Mouse (Mus musculus) ovary, postnatal 14 days (tissue): Measurements from ENCODE around the gene Gale.
A peak's percentile ranks its signal among the peaks of the same experiment; 100 is the strongest.
"Not testable (repeated sequence)": the region's sequence is repeated elsewhere in the genome, so short reads cannot be mapped to it uniquely, and the experiment has no call there.

ENCODE experiments used
- DNase-seq: peaks from one replicate; pipeline ENCODE4 v3.0.0; 2022; ENCODE audit warnings: low spot score

The Gale gene

DNA sequence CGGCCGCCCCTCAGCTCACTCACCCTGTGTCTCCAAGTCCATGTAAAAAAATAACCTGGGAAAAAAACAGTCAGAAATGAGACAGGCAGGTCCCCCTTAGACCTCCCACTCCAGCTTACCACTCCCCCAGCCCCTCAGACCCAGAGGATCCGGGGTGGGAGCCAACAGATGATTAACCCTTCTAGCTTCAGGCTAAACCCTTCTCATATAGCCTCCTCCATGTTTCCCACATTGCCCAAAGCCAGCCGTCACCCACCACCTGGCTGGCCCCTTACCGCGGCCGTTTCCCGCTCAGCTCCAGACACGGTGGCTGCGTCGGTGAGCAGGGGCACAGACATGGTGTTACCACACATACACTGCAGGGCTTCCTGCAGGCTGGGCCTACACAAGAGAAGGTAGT lies 7.1 kb downstream of the Gale start:
- no peak for DNase-seq

DNA sequence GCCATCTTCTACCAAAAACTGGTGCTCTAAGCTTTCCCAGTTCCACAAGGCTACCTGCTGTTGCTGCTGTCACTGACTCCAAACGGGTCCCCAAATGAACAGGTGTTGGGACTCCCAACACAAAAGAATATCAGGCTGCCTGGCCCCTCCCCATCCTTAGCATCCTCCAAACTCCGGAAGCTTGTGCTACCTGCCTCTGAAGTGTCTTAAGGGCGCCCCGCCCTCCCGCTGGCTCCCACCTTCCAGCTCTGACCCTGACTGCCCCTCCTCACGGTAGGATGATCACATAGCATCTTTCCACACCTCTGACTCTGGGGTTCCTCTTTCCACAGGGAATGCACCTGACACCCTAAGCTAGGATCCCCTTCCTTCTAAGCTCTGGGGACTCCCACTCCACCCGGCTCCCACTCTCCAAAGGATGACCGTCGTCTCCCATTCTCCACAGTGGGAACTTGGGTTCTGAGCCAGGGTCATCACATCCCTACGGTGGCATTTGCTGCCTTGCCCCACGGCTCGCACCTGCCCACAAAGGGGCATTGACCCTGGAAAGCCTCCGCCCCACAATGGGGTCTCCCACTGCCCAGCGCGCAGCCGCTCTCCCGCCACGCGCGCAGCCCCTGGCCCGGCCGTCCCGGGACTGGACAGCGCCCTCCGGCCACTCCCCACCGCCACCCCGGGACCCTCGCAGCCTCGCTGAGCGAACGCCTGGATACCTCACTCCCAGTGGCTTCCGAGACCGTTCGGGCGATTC lies 8.5 kb downstream of the Gale start:
- no peak for DNase-seq

DNA sequence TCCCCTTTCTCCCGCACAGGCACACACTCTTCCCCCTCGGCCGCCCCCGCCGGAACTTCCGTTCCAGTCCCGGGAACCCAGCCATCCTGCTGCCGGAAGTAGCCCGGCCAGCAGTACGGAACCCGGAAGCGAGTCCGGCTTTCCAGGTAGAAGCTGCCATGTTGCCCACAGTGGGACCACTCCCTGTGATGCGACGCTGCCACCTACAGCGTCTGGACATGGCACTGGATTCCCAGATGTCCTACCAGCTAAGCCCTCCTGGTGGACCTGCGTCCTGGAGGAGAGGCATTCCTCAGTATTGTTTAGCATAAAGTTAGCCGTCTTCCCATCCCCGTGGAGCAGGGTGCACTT lies 9.0 kb downstream of the Gale start, which contains the start of gene Lypla2:
Gene Lypla2, minus strand, starts transcription at position 71 of the 351 bp plus-strand sequence.
- DNase-seq: peak; percentile 89

DNA sequence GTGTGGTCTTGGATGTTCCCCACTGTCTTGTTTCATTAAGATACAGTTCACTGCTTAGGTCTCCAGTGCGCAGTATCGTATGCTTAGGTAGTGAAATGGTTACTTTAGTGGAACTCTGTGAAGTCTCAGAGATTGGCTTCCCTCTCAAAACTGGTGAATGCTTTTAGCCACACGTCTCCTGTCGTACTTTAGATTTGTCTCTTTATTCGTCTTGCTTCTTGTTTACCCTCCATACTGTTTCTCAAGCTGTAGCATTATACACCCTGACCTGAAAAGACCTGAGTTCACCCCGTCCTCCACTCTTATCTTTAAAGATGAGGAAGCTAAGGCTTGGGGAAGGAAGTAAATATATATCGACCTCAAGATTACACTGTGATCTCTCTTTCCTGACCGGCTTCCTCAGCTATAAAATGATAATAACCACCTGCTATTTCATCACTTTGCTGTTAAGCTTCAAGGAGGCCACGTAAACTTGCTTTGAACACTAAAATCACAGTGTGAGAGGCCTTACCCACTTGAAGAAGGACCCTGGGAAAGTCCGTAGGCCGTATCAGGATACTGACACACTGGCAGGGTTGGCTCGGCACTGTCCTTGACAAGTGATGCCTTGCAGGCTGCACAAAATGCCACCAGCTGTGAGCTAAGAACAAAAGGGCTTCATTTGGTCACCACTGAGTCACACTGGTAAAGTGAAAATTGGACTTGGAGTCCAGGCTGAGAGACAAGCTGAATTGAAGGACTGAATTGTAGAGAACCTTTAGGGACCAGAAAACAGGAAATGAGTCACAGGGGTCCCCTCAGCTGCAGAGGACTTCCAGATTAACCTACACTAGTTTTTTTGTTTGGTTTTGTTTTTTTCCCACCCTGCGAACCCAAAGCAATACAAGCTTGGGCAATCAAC lies 9.6 kb downstream of the Gale start:
- DNase-seq: no peak

DNA sequence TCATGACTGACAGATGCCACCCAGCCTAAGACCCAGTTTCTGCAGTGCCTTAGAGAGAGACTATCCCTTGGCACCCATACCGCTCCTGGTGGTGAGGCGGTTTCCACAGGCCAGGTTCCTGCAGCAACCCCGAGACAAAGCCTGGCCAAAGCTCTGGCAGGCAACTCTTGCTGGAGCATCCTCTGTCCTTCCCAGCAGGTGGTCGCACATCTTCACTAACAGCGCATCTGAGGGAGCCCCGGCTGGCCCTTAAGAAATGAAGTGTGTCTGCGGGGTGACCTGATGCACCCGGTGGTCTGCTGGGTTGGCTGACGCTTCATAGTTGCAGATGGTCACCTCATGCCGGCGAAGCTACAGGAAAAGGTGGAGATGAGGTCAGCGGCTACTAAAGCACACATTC lies 12.6 kb downstream of the Gale start:
- no peak for DNase-seq

DNA sequence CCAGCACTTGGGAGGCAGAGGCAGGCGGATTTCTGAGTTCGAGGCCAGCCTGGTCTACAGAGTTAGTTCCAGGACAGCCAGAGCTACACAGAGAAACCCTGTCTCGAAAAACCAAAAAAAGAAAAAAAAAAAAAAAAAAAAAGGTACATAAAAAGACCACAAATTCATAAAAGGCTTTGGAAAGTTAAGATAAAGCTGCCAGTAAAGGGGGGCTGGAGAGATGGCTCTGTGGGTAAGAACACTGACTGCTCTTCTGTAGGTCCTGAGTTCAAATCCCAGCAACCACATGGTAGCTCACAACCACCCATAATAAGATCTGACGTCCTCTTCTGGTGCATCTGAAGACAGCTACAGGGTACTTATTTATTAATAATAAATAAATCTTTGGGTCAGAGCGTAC lies 16.7 kb downstream of the Gale start:
- not testable (repeated sequence) for DNase-seq

DNA sequence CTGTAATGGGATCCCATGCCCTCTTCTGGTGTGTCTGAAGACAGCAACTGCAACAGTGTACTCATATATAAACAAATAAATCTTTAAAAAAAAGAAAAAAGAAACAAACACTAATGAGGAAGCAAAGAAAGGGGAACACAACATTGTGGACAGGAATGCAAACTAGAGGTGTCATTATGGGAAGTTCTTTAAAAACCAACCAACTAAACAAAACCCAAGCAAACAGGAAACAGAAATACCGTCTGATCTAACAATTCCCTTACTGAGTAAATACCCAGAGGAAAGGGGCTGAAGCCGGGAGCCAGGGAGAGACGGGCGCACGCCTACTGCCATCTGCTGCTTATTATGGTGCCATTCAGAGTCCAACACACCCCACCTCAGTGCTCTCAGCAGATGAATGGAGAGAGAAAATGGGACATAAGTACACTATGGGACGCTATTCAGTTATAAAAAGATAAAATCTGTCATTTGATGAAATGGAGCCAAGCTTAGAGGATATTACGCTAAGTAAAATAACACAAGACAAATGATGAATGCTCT lies 18.1 kb downstream of the Gale start:
- DNase-seq: no peak

DNA sequence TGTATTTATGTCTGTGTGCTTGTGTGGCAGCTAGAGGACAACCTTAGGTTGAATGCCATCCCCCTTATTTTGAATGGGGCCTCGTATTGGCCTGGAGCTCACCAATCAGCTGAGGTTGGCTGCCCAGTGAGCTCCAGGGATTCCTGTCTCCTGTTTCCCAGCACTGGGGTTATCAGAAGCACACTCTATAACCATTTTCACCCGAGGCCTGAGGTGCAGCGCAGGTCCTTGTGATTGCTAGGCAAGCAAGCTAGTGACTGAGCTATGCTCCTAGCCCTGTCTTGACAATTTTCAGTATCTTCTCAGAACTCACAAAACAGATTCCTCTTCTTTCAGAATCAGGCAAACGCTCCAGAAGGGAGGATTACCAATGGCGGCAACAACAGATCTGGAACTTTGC lies 21.0 kb downstream of the Gale start:
- no peak for DNase-seq

DNA sequence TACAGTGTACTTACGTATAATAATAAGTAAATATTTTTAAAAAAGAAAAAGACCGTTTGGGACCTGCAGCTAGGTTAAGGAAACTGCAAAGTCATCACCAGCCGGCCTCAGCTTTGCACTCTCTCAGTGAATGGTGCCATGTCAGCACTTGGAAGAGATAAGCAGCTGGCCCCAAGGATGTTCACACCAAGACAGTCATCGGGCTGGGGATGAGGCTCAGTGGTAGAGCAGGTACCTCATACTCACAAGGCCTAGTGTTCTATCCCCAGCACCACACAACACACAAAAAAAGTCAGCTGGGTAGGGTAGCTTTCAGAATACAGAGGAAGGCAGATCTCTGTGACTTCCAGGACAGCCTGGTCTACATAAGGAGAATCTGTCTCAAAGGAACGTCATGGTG lies 21.7 kb downstream of the Gale start:
- no peak for DNase-seq

DNA sequence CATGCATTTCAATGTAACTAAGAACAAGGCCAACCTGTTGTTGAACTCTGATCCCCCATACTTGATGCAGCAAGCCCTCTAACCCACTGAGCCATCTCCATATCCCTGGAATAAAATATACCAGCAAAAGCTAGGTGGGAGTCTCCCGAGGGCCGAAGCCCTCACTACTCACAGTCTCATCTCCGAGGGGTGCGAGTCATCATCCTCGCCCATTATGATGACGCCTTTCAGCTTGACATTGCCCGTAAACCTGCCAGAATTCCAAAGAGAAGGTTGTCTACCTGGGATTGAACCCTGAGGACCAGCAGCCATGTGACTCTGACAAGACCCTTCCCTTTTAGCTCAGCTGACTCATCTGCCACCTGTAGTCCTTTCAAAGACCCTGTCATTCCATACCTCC lies 22.2 kb downstream of the Gale start:
- DNase-seq: no peak

DNA sequence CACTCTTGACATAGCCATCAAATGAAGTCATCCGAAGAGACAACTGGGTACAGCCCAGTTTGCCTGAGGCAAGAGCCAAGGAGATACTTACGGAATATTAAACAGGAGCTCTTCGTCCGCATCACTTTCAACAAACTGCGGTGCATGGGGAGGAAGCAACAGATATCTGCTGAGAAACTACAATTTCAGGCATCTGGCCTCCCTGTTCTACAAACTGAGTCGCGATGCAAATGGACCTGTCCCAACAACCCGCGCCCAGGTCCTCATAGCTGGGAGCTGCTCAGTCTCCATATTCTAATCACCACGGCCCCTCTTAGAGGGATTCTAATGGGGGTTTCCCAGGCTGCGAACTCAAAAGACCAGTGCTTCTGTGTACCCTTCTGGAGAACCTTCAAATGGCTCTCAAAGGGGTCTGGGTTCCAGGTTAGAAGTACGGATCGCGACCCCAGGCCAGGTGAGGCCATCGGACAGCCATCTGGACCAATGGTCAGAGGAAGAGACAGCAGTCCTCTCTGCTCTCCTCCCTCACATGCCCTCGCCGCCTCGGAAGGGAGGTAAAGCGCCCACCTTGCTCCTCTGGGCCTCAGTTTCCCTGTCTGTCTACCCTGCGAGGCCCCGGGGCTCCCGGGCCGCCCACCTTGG lies 22.9 kb downstream of the Gale start:
- DNase-seq: no peak

DNA sequence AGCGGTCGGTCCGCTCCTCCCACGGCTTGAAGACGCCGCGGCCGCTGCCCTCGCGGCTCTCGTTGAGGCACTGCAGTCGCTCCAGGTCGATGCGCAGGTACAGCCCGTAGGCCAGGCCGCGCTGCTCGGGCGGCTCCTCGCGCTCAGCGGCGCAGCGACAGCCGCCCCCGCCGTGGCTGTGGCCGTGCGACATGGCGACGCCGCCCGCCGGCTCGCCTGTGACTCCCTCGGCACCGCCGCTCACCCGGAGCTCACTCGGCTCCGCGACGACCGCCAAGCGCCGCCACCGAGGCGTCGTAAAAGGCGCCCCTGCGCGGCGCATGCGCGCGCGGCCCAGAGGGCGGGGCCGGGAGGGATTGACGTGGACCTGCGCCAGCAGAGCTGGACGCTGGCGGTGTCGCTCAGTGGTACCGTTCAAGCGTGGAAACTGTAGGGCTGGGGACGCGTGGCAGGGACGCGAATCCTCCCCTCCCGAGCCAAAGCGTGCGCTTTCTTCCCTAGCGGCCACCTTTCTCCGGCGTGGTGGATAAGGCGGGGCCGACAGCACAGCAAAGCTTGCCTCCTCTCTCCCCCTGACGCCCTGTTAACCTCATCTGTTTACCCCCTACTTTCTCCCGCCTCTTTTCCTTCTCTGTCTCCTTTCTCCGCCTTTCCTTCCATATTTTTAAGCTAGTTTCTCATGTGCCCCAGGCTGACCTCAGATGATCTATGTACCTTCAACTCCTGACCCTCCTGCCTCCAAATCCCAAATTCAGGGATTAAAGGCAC lies 23.6 kb downstream of the Gale start, which contains the start of gene Pithd1:
Gene Pithd1, minus strand, starts transcription at position 322 of the 768 bp plus-strand sequence.
- peak; percentile 93 for DNase-seq

DNA sequence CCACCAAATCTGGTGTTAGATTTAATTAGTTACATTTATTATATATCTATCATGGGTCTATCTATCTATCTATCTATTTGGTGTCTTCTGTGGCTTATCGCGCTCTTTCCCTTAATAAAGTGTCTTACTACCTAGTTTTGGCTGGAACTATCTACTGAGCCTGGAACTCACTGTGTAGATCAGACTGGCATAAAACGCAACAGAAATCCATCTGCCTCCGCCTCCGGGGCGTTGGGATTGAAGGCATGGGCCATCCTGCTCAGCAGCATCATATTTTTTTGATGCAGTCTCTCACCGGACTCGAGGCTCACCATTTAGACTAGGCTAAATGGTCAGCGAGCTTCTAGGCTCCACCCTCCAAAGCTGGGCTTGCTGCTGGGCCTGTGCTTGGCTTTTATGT lies 24.2 kb downstream of the Gale start:
- no peak for DNase-seq

DNA sequence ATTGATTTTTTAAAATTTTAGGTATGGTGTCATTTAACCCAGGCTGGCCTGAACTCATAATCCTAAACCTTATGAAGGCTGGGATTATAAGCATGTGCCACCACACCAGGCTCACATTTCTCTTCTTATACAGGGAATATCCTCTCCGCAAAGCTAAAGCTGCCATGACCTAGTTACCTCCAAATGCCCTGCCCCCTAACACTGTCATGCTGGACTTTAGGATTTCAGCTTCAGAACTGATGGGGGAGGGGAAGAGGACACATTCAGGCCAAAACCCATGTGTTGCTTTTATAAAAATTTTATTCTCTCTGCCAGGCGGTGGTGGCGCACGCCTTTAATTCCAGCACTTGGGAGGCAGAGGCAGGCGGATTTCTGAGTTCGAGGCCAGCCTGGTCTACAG lies 30.4 kb downstream of the Gale start:
- DNase-seq: no peak

DNA sequence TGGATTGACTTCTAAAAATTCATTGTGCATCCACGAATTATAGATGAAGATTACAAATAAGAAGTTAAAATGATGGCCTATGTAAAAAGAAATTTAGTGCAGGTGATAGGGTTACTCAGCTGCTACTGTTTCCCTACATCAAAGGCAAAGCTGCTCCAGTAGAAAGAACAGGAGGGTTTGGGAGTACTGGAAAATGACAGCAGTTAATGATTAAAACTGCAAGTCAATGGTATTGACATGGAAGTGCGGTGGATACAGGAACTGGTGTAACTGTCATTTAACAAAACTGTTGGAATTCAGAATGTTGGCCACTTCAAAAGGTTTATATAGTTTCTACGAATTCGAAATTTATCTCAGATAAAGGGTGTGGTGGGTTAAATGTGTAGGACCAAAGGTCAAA lies 31.6 kb downstream of the Gale start:
- no peak for DNase-seq

DNA sequence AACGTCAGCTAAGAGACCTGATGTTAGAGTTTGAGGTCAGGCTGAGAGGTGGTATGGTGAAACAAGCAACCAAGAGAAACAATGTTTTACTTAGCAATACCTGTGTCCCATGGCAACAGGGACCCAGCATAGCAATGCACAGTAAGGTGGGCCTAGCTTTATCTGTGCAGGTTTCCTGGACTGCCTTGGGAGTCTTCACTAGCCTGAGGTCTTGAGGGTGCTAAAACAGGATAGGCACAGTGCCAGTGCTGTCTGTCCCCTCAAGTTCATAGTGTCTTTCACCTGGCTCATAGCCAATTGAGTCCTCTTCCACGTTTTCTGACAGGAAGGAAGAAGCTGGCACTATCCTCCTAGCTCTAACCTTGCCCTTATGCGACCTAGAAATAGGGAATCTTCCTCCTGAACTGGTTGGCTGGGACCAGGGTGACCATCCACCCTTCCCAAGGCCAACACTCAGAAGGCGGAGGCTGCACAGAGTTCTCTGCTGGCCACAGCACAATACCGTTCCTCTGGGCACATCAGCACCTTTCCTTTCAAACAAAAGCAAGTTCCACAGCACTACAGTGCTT lies 40.7 kb downstream of the Gale start:
- DNase-seq: no peak

DNA sequence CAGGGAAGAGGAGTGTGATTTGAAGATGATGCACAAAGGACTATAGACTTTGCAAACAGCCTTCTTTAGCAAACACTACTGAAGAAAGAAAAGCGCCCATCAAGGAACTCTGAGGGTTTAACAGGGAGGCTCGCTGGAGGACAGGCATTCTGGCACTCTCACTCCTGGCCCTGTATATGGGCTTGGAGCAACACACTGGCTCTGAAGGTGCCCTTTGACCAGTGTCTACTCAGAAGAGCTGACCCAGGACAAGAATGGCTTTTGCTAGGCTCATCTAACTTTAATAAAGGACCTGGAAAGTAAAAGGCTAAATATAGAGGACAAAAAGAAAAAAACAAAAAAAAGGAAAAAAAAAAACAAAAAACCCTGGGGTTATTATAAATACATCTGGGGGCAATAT lies 41.4 kb downstream of the Gale start:
- DNase-seq: no peak

DNA sequence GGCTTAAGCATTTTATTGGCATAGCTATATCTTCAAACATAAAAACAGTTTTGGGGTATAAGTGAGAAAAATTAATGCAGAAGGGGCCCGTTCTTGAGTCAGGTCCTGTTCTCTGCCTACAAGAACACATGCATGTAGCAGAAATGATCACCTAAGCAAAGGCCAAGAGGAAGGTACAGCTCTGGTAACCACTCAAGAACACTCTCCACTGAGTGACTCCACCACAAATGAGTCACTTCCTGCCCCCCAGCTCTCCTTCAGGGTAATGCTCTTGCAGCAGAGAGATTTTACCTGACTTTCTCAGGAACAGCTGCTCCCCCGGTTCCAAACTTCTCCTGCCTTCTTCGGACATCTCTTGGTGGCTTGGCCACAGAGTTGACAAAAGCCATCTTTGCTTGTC lies 43.3 kb downstream of the Gale start:
- no peak for DNase-seq

DNA sequence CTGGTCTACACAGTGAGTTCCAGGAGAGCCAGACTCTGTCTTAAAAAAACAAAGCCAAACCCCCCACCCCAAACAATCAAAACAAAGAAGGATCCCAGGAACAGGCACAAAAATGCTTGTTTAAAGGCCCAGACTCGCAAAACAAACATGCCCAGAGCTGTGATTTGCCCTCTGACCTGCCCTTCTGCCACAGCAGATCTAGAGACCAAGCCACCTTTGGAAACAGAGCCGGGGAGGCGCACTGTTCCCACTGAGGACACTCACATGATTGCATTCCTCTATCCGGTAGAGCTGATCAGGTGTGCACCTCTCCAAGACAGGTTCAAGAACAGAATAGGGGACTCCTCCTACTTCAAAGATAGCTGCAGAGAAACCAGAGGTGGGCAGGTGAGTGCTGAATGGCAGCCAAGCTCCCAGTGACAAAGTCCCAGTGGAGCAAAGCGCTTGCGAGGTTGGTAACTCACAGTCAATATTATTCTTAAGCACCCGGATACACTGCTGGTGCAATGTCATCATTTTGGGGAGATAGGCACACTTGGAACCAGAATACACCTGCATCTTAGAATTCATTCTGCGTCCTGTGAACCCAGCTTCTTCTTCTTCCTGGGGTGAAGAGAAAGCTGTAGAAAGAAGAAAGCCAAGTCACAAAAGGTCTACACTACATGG lies 45.4 kb downstream of the Gale start:
- no peak for DNase-seq

DNA sequence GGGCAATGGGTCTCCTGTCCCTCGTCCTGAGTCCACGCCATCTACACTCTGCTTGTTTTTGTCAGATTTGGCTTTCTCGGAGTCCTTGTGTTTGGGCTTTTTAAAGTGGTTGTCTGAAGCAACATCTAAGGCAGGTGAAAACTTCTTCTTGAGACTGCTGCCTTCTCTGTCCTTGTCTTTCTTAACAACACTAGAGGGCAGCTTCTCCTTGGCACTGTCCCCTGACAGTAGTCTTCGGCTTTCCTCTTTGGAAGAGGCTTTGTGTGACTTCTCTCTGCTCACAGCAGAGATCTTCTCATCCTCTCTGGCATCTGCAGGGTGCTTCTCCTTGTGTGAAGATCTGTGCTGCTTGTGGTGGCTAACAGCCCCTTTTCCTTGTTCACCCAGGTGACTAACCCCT lies 47.1 kb downstream of the Gale start:
- no peak for DNase-seq

DNA sequence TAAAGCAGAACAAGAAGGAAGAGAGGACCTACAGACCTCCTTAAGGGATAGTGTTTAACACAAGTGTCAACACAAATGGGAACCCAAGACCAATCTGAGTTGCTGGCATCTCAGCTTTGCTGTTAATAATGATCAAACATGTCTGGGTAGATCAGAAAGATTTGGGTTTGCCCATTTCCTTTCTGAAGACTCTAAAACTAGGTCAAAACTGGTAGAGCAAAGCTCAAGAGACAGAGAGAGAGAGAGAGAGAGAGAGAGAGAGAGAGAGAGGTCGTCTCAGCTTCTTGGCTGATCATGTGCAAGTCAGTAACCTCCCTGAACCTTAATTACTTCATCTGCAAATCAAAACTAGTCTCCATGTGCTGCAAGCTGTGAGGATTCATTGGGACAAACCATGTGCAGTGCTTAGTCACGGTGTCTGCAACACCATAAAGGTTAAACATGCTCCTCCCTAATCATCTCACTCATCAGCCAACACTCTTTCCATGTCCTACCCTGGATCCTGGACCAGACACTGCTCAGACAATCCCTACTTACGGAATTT lies 52.6 kb downstream of the Gale start:
- DNase-seq: no peak
